Mouse (Mus musculus): ENCODE data around the gene Tssc4.

DNA sequence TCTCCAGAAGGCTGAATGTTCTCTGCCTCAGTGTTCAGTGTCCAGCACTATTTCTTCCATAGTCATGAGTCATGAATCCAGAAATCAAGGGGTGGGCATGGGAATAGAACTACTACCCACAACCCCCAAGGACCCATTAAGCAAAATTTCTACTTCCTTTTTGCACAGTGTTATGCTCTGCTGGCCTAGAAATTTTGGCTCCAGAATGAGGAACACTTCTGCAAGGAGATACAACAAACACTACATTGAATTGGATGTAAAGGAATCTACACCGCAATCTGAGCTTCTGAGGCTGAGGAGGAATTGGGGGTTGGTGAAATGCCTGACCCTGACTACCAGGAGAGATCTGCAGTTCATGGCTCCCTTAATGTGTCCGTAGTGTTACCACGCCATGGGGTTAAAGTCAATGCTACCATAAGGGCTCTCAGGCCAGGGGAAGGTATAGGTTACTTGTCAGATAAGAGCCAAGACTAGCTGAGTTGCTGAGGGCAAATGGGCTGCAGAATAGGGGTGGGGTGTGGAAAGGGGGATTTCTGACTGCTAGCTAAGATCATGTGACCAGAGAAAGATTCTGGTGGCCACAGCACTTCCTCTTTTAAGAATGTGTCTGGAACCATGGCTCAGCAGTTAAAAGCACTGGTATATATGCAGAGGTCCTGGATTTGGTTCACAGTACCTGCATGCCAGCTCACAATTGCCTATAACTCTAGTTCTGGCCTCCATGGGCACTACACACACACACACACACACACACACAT, 30.7 kb upstream of the Tssc4 start:
- peak; percentile 84 for TF ChIP-seq EP300 (IDR thresholded peaks at IDR 0.05; ENCODE audit: low read length)
- TF ChIP-seq MAFK (IDR thresholded peaks at IDR 0.05; ENCODE audit: insufficient replicate concordance, low read length), result peak; percentile 81
- TF ChIP-seq MAX (IDR thresholded peaks at IDR 0.05; ENCODE audit: low read length), result peak; percentile 88
- peak; percentile 47 for TF ChIP-seq POLR2A (IDR thresholded peaks at IDR 0.05; ENCODE audit: low read depth, low read length)
- TF ChIP-seq NRF1 (IDR thresholded peaks at IDR 0.05; ENCODE audit: low read depth, low read length), result no peak
- TF ChIP-seq CTCF (conservative IDR thresholded peaks at IDR 0.05 in 1 of 2, IDR thresholded peaks at IDR 0.05 in 1 of 2; ENCODE audit: low read depth in 2 of 2, low read length in 2 of 2), result no peak
- no peak for TF ChIP-seq ZNF384 (IDR thresholded peaks at IDR 0.05; ENCODE audit: low read depth, low read length)
- TF ChIP-seq NELFE (IDR thresholded peaks at IDR 0.05; ENCODE audit: low read depth, low read length), result peak; percentile 39; the same call in 1 of the 2 replicates
